Comparison of ENCODE assay signal across 19 mouse cellular contexts in the genomic region with DNA sequence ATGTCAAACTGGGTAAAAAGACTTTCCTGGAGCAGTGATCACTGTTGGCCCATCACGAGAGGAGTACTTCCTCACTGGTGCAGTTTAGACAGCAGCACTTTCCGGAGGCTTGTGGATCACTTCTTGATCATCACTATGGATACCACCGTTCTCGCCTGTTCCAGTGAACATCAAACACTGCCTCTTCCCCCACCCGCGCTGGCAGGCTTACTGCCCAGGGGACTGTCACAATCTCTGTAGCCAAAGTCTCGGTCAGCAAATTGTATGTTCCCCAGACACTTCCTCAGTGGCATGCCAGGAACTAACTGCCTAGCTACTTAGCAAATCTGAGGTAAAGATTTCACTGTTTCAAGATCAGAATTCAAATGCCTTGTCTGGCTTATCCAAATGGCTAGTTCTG. TPM values are rescaled to one million over a fixed set of nuclear protein-coding genes. Genes with fewer than 3 reads are reported as not detected.
DNase-seq lines count a peak whose midpoint lies in the region; ATAC-seq lines count a peak whose summit lies in the region.
"Had no signal": no experiment of that assay in that cellular context is flagged by ENCODE, and none has a peak within 500 bp of the region (broad histone marks: within the 10 kb centered on the region; RNA-seq: fewer than 3 reads in every experiment).

No protein-coding gene starts in this region.

- 0 out of 2 replicates have a peak, but pooled peaks cover 2% of the 10 kb centered on the region for H3K9me3 ChIP-seq in heart, embryonic 11.5 days (replicated peaks; ENCODE audit: control insufficient read depth, low read length)
- H3K9me3 ChIP-seq: embryonic facial prominence, embryonic 13.5 days; forebrain, embryonic 15.5 days; lung, embryonic 15.5 days had no signal

- DNase-seq in adrenal gland, adult 2 months = peak; percentile 55
- no peak for DNase-seq in adrenal gland, adult 18-20 months (ENCODE audit: low spot score in 2 of 2)
- peak; percentile 44 to 51 for DNase-seq in heart, adult 9 months (ENCODE audit: low spot score in 2 of 2)
- DNase-seq in left cerebral cortex, postnatal 14 days (ENCODE audit: low spot score in 2 of 2) = peak; percentile 22 to 33
- DNase-seq in left cerebral cortex, adult 18-20 months (ENCODE audit: low spot score in 2 of 2) = no peak
- DNase-seq in brain, adult 2 months (ENCODE audit: low read depth, low spot score) = peak; percentile 46
- DNase-seq in kidney, adult 18-20 months = no peak
- DNase-seq: cerebellum, adult 11 months; cerebellum, postnatal 14 days; right cerebral cortex, adult 18-20 months; thymus, postnatal 14 days had no signal

- H3K4me1 ChIP-seq in heart, embryonic 11.5 days (ENCODE audit: control insufficient read depth, insufficient read depth, low read length) = no peaks in the 10 kb centered on the region
- H3K4me1 ChIP-seq: midbrain, embryonic 12.5 days; neural tube, embryonic 13.5 days had no signal

- no peaks in the 10 kb centered on the region for H3K27me3 ChIP-seq in heart, embryonic 11.5 days (ENCODE audit: control insufficient read depth, insufficient read depth, low read length)
- H3K27me3 ChIP-seq: embryonic facial prominence, embryonic 13.5 days; forebrain, embryonic 15.5 days; lung, embryonic 15.5 days; midbrain, embryonic 12.5 days; neural tube, embryonic 13.5 days had no signal

- WGBS in heart, embryonic 11.5 days (ENCODE audit: insufficient replicate concordance) = 93% methylated on average over 7 of the region's 7 CpGs

- no peak overlapping the region for H3K4me2 ChIP-seq in heart, embryonic 11.5 days
- H3K4me2 ChIP-seq: embryonic facial prominence, embryonic 13.5 days; forebrain, embryonic 15.5 days; lung, embryonic 15.5 days; midbrain, embryonic 12.5 days; neural tube, embryonic 13.5 days had no signal

- H3K27ac ChIP-seq in heart, embryonic 11.5 days (ENCODE audit: low read depth, low read length) = no peak overlapping the region
- H3K27ac ChIP-seq: embryonic facial prominence, embryonic 13.5 days; forebrain, embryonic 15.5 days; liver, embryonic 14.5 days; lung, embryonic 15.5 days; midbrain, embryonic 12.5 days; neural tube, embryonic 13.5 days had no signal

- H3K36me3 ChIP-seq in heart, embryonic 11.5 days (ENCODE audit: control insufficient read depth, insufficient read depth, low read length) = no peaks in the 10 kb centered on the region; the same call in 1 of the 2 replicates

- no peak for ATAC-seq in heart, embryonic 11.5 days (replicated peaks; ENCODE audit: insufficient number of reproducible peaks, low FRiP score, low TSS enrichment)
- ATAC-seq: forebrain, embryonic 15.5 days; intestine, postnatal 0 days had no signal

- H3K9ac ChIP-seq in heart, embryonic 11.5 days (ENCODE audit: low read depth, low read length) = no peak overlapping the region
- H3K9ac ChIP-seq: embryonic facial prominence, embryonic 13.5 days; forebrain, embryonic 15.5 days; liver, embryonic 14.5 days; lung, embryonic 15.5 days; midbrain, embryonic 12.5 days; neural tube, embryonic 13.5 days had no signal

- no peak overlapping the region for H3K4me3 ChIP-seq in heart, embryonic 11.5 days (ENCODE audit: low read depth, low read length)
- H3K4me3 ChIP-seq: embryonic facial prominence, embryonic 13.5 days; forebrain, embryonic 15.5 days; lung, embryonic 15.5 days; midbrain, embryonic 12.5 days; neural tube, embryonic 13.5 days had no signal

- intact Hi-C loops in left cerebral cortex, postnatal 14 days (cut with DNase I) = no loop called here

RNA-seq across cellular contexts. Expression of a gene that starts 32.9 kb away (rescaled TPM):
- total RNA-seq in adrenal gland, adult 2 months (2021) = 100 to 1,000 TPM; 137 to 213 TPM
- 15.7 and 27.8 TPM in 2 replicates for polyA plus RNA-seq in adrenal gland, adult 2 months (2012; rRNA removed)
- total RNA-seq in adrenal gland, adult 18-20 months (2021) = 100 to 1,000 TPM in 1 of 2 experiments, 10 to 100 TPM in 1; 71.5 to 274 TPM
- polyA plus RNA-seq in heart, embryonic 11.5 days (2014; fragmentation: Nextera tagmentation; extraction: Ambion mirVana) = 2.5 and 2.8 TPM in 2 replicates
- 10 to 100 TPM; 23.2 to 23.5 TPM for total RNA-seq in left cerebral cortex, postnatal 14 days (2021)
- 10 to 100 TPM; 13.6 to 14.7 TPM for total RNA-seq in left cerebral cortex, adult 18-20 months (2021)

Comparison
In these comparisons a context has a peak if more than half of its experiments do, and no peak if none do; other contexts are left out.
1. DNase-seq: peak in adrenal gland, adult 2 months (single experiment), heart, adult 9 months (2 of 2), left cerebral cortex, postnatal 14 days (2 of 2) and brain, adult 2 months (single experiment); none in adrenal gland, adult 18-20 months (0 of 2), left cerebral cortex, adult 18-20 months (0 of 2) and kidney, adult 18-20 months (single experiment).